Mouse (Mus musculus): ENCODE measurements around the gene Pbld2. TPM values are rescaled to one million over a fixed set of nuclear protein-coding genes. Genes with fewer than 3 reads are reported as not detected.

Gene Pbld2
- polyA plus RNA-seq, 1 experiment, result 1.0 TPM

- Histone ChIP-seq H3K4me2 (ENCODE audit: low read depth) (no peak overlapping the region), H3K27me3 (ENCODE audit: control insufficient read depth, insufficient read depth, insufficient read length) (no peaks in the 10 kb centered on the region), H3K36me3 (ENCODE audit: control insufficient read depth, insufficient read depth) (peaks cover 56% of the 10 kb centered on the region), H3K79me2 (ENCODE audit: control insufficient read depth, insufficient read depth) (peaks cover 4% of the 10 kb centered on the region), H3K4me3 (no peak overlapping the region), H3ac (ENCODE audit: control insufficient read depth, insufficient read length) (no peak overlapping the region)
- TF ChIP-seq POLR2AphosphoS2 (IDR thresholded peaks at IDR 0.05; ENCODE audit: insufficient read length, low read depth), result peak; percentile 20
- TF ChIP-seq CEBPB (IDR thresholded peaks at IDR 0.05; ENCODE audit: insufficient read depth, poor library complexity, severe bottlenecking), result no peak
- no peak for TF ChIP-seq MAX (IDR thresholded peaks at IDR 0.05; ENCODE audit: low read depth)
- no peak for TF ChIP-seq TCF3 (IDR thresholded peaks at IDR 0.05; ENCODE audit: insufficient read length, low read depth)
- no peak for TF ChIP-seq E2F4 (IDR thresholded peaks at IDR 0.05; ENCODE audit: insufficient read depth)
- TF ChIP-seq MYOG (IDR thresholded peaks at IDR 0.05; ENCODE audit: control insufficient read depth in 1 of 3, insufficient read depth in 1 of 3, insufficient read length in 2 of 3, low read depth in 2 of 3), result no peak
- no peak for TF ChIP-seq POLR2A (IDR thresholded peaks at IDR 0.05; ENCODE audit: insufficient read length, low read depth)
- no peak for TF ChIP-seq MYOD1 (IDR thresholded peaks at IDR 0.05; ENCODE audit: control insufficient read depth in 1 of 3, insufficient read length in 2 of 3, low read depth in 2 of 3)
Measured at GRCm38 (mm10) chr10:63011556-63011955, 12.6 kb upstream of the Pbld2 start.

- no peak for TF ChIP-seq REST (IDR thresholded peaks at IDR 0.05; ENCODE audit: insufficient read depth, insufficient read length)
- no peak for TF ChIP-seq E2F4 (IDR thresholded peaks at IDR 0.05; ENCODE audit: insufficient read depth)
- no peak for TF ChIP-seq POLR2AphosphoS2 (IDR thresholded peaks at IDR 0.05; ENCODE audit: insufficient read length, low read depth)
- no peak for TF ChIP-seq SRF (IDR thresholded peaks at IDR 0.05; ENCODE audit: control insufficient read depth, insufficient read length, low read depth)
- TF ChIP-seq USF1 (IDR thresholded peaks at IDR 0.05; ENCODE audit: low read depth), result no peak
- TF ChIP-seq MYOD1 (IDR thresholded peaks at IDR 0.05; ENCODE audit: control insufficient read depth in 1 of 3, insufficient read length in 2 of 3, low read depth in 2 of 3), result no peak
- no peak for TF ChIP-seq TCF3 (IDR thresholded peaks at IDR 0.05; ENCODE audit: insufficient read length, low read depth)
- TF ChIP-seq CEBPB (IDR thresholded peaks at IDR 0.05; ENCODE audit: insufficient read depth, poor library complexity, severe bottlenecking), result no peak
- no peak for TF ChIP-seq TCF12 (IDR thresholded peaks at IDR 0.05; ENCODE audit: insufficient read depth, poor library complexity, severe bottlenecking)
- Histone ChIP-seq H3ac (ENCODE audit: control insufficient read depth, insufficient read length) (no peak overlapping the region), H3K36me3 (ENCODE audit: control insufficient read depth, insufficient read depth) (peaks cover 65% of the 10 kb centered on the region), H3K4me3 (no peak overlapping the region), H3K27me3 (ENCODE audit: control insufficient read depth, insufficient read depth, insufficient read length) (no peaks in the 10 kb centered on the region), H3K79me2 (ENCODE audit: control insufficient read depth, insufficient read depth) (peaks cover 23% of the 10 kb centered on the region), H3K4me2 (ENCODE audit: low read depth) (no peak overlapping the region)
Measured at GRCm38 (mm10) chr10:63013476-63013875, 10.6 kb upstream of the Pbld2 start.

GRCm38 (mm10) chr10:63014168-63014567, 9.9 kb upstream of the Pbld2 start:
- H3K36me3 ChIP-seq (ENCODE audit: control insufficient read depth, insufficient read depth), result peaks cover 65% of the 10 kb centered on the region
- no peak overlapping the region for H3K4me2 ChIP-seq (ENCODE audit: low read depth)
- no peak overlapping the region for H3ac ChIP-seq (ENCODE audit: control insufficient read depth, insufficient read length)
- H3K79me2 ChIP-seq (ENCODE audit: control insufficient read depth, insufficient read depth), result peaks cover 30% of the 10 kb centered on the region
- no peaks in the 10 kb centered on the region for H3K27me3 ChIP-seq (ENCODE audit: control insufficient read depth, insufficient read depth, insufficient read length)
- H3K4me3 ChIP-seq, result no peak overlapping the region
- TF ChIP-seq MYOD1 (IDR thresholded peaks at IDR 0.05; ENCODE audit: control insufficient read depth in 1 of 3, insufficient read length in 2 of 3, low read depth in 2 of 3), result no peak
- no peak for TF ChIP-seq USF1 (IDR thresholded peaks at IDR 0.05; ENCODE audit: low read depth)
- TF ChIP-seq MYOG (IDR thresholded peaks at IDR 0.05; ENCODE audit: control insufficient read depth in 1 of 3, insufficient read depth in 1 of 3, insufficient read length in 2 of 3, low read depth in 2 of 3), result no peak
- no peak for TF ChIP-seq MAX (IDR thresholded peaks at IDR 0.05; ENCODE audit: low read depth)
- no peak for TF ChIP-seq E2F4 (IDR thresholded peaks at IDR 0.05; ENCODE audit: insufficient read depth)
- TF ChIP-seq TCF12 (IDR thresholded peaks at IDR 0.05; ENCODE audit: insufficient read depth, poor library complexity, severe bottlenecking), result no peak
- no peak for TF ChIP-seq REST (IDR thresholded peaks at IDR 0.05; ENCODE audit: insufficient read depth, insufficient read length)
- TF ChIP-seq CEBPB (IDR thresholded peaks at IDR 0.05; ENCODE audit: insufficient read depth, poor library complexity, severe bottlenecking), result no peak
- TF ChIP-seq POLR2AphosphoS2 (IDR thresholded peaks at IDR 0.05; ENCODE audit: insufficient read length, low read depth), result no peak
- no peak for TF ChIP-seq POLR2A (IDR thresholded peaks at IDR 0.05; ENCODE audit: insufficient read length, low read depth)
- TF ChIP-seq TCF3 (IDR thresholded peaks at IDR 0.05; ENCODE audit: insufficient read length, low read depth), result no peak
- no peak for TF ChIP-seq SRF (IDR thresholded peaks at IDR 0.05; ENCODE audit: control insufficient read depth, insufficient read length, low read depth)

- Histone ChIP-seq H3K4me3 (no peak overlapping the region), H3K79me2 (ENCODE audit: control insufficient read depth, insufficient read depth) (peaks cover 72% of the 10 kb centered on the region), H3K36me3 (ENCODE audit: control insufficient read depth, insufficient read depth) (peaks cover 37% of the 10 kb centered on the region), H3K27me3 (ENCODE audit: control insufficient read depth, insufficient read depth, insufficient read length) (no peaks in the 10 kb centered on the region), H3ac (ENCODE audit: control insufficient read depth, insufficient read length) (no peak overlapping the region), H3K4me2 (ENCODE audit: low read depth) (no peak overlapping the region)
- TF ChIP-seq POLR2A (IDR thresholded peaks at IDR 0.05; ENCODE audit: insufficient read length, low read depth) (no peak), REST (IDR thresholded peaks at IDR 0.05; ENCODE audit: insufficient read depth, insufficient read length) (no peak), CEBPB (IDR thresholded peaks at IDR 0.05; ENCODE audit: insufficient read depth, poor library complexity, severe bottlenecking) (no peak), MYOD1 (IDR thresholded peaks at IDR 0.05; ENCODE audit: control insufficient read depth in 1 of 3, insufficient read length in 2 of 3, low read depth in 2 of 3) (no peak), MYOG (IDR thresholded peaks at IDR 0.05; ENCODE audit: control insufficient read depth in 1 of 3, insufficient read depth in 1 of 3, insufficient read length in 2 of 3, low read depth in 2 of 3) (no peak), TCF12 (IDR thresholded peaks at IDR 0.05; ENCODE audit: insufficient read depth, poor library complexity, severe bottlenecking) (no peak), SRF (IDR thresholded peaks at IDR 0.05; ENCODE audit: control insufficient read depth, insufficient read length, low read depth) (no peak)
Measured at GRCm38 (mm10) chr10:63019304-63019703, 4.8 kb upstream of the Pbld2 start.

- Histone ChIP-seq H3ac (ENCODE audit: control insufficient read depth, insufficient read length) (no peak overlapping the region), H3K36me3 (ENCODE audit: control insufficient read depth, insufficient read depth) (peaks cover 15% of the 10 kb centered on the region), H3K27me3 (ENCODE audit: control insufficient read depth, insufficient read depth, insufficient read length) (no peaks in the 10 kb centered on the region), H3K79me2 (ENCODE audit: control insufficient read depth, insufficient read depth) (peaks cover 67% of the 10 kb centered on the region), H3K4me2 (ENCODE audit: low read depth) (peak overlapping the region; percentile 97), H3K4me3 (peak overlapping the region; percentile 98)
- TF ChIP-seq POLR2A (IDR thresholded peaks at IDR 0.05; ENCODE audit: insufficient read length, low read depth), result no peak
- TF ChIP-seq MYOG (IDR thresholded peaks at IDR 0.05; ENCODE audit: control insufficient read depth in 1 of 3, insufficient read depth in 1 of 3, insufficient read length in 2 of 3, low read depth in 2 of 3), result no peak
- no peak for TF ChIP-seq E2F4 (IDR thresholded peaks at IDR 0.05; ENCODE audit: insufficient read depth)
Measured at GRCm38 (mm10) chr10:63021702-63022101, 2.4 kb upstream of the Pbld2 start.

Measured in myocyte (in vitro differentiated cells).